Mouse (Mus musculus): ENCODE results near the gene Dus1l.
A peak's percentile ranks its signal among the peaks of the same experiment; 100 is the strongest.
"Not testable (repeated sequence)": the region's sequence is repeated elsewhere in the genome, so short reads cannot be mapped to it uniquely, and the experiment has no call there.

Dus1l gene

DNA sequence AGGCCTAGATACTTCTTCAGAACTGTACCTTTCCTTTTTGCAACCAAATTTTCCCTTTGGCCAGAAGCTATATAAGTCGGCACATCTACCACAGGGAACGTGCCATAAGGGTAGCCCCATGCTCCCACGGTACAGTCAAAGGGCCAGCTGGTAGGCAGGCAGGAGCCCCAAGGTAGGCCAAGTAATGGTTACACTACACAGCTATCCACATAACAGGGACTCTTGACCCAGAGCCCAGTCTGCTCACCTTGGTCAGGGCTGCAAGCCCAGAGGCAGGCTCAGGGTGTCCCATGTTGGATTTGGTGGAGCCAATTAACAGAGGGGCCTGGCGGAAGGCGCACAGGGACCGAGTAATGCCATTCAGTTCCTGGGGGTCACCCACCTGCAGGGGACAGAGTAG is 23.4 kb upstream of the Dus1l start:
- no peak for DNase-seq (ENCODE audit: low read depth)

DNA sequence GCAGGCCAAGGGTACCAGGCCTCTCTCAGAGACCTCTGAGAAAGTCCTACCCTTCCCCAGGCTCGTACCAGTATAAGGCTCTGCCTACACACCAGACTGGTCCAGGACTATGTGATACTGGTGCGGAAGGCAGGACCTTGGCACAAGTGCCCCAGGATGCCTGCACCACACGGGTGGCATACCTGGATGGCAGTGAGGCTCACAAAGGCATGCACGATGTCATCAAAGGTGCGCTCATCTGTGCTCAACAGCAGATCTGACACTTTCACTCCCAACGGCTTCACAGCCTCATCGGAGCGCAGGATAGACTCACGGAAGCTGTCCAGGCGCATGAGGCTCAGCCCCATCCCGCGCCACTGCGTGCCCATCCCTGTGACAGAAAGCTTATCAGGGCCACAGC is 22.0 kb upstream of the Dus1l start:
- no peak for DNase-seq (ENCODE audit: low read depth)

DNA sequence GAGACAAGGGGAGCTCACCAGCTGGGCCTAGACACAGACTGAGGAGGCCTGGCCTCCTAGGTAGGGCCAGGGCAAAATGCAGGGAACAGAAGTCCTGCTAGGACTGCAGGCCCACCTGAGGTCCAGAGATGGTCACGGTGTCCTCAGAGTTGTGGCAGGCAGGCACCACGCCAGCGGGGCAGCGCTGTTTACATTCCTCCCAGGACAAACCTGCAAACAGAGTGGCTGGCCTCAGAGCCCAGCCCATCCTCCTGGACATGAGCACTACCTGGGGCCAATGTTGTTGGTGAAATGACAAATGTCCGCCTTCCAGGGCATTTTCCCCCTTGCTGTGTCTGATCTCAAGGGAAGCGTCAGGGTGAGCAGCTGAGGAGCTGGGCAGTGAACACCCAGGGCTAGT is 21.2 kb upstream of the Dus1l start:
- DNase-seq (ENCODE audit: low read depth) = no peak

- no peak for DNase-seq (ENCODE audit: low read depth)
Observed at GRCm38 (mm10) chr11:120812068-120812467, 15.9 kb upstream of the Dus1l start.

DNA sequence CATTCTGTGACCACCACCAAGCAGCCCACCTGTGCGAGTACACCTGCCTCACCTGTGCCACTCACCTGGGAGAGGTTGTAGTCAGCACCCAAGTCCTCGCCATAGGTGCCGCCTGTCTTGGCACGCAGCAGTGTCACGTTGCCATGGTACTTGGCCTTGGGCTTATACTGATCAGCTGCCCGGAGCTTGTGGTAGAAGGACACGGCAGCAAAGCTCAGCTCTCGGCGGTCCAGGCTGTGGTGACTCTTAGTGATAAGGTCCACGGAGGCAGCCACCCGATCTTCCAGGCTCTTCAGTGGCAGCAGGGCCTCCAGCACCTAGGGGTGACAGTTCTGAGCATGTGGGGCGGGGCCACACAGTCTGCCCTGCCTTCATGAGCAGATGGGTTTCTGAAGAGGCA is 11.8 kb upstream of the Dus1l start:
- no peak for DNase-seq (ENCODE audit: low read depth)

DNA sequence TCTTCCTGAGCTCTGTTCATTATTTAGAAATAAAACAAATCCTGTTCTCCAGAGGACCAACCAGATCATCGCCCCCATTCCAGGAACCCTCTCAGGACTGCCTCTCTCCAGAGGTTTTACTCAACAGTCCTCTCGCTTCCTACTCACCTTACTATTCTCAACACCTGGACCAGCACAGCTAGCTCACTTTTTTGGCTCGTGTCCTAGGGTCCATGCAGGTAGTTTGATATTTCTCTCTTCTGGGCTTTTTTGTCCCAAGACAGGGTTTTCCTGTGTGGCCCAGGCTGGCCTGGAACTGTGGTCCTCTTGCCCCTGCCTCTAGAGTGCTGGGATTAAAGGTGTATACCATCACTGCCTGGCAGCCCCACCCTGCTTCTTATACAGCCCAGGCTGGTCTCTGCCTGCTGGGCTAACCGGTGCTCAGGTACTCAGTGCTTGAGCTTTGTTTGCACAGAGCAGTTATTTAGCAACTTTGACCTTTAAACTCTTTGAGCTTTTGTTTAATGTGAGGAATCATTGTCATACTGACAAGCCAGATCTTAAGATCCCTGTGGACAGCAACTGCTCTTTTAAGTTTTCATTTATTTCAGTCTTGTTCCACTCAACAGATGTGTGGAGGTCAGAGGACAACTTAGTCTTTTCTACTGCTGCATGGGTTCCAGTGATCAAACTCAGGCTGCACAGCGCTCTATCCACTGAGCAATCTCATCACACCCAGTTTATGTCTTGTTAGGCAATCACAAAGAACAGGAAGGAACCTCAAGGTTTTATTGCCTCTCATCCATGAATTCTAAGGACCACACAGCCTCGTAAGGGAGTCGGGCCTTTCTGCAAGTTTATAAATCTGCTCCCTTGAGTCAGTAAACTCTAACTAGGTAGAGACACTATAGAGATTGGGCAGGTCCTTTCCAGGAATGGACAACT is 9.4 kb upstream of the Dus1l start:
- DNase-seq (ENCODE audit: low read depth) = no peak

GRCm38 (mm10) chr11:120804769-120805168 is 8.6 kb upstream of the Dus1l start:
- no peak for DNase-seq (ENCODE audit: low read depth)

GRCm38 (mm10) chr11:120804274-120804673 is 8.1 kb upstream of the Dus1l start:
- no peak for DNase-seq (ENCODE audit: low read depth)

- DNase-seq (ENCODE audit: low read depth) = peak; percentile 83
Observed at GRCm38 (mm10) chr11:120800061-120800904, 4.1 kb upstream of the Dus1l start.

DNA sequence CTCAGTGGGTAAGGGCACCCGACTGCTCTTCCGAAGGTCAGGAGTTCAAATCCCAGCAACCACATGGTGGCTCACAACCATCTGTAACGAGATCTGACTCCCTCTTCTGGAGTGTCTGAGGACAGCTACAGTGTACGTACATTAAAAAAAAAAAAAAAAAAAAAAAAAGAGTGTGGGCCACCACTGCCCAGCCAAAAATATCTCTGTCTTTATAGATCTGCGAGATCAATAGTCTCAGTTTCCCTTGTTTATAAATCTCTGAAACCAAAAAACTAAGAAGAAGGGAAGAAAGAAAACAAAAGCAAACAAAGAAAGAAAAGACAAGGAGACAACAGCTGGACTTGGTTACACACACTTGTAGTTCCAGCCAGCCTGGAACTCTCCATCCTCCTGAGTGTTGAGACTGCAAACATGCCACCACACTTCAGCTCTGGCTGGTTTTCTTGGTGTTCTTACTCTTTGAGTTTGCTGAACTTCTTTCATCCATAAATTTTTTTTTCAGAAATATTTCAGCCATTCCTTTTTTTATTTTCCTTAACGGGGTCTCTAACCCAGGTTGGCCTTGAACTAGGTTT is 3.2 kb upstream of the Dus1l start:
- DNase-seq (ENCODE audit: low read depth) = no peak

DNA sequence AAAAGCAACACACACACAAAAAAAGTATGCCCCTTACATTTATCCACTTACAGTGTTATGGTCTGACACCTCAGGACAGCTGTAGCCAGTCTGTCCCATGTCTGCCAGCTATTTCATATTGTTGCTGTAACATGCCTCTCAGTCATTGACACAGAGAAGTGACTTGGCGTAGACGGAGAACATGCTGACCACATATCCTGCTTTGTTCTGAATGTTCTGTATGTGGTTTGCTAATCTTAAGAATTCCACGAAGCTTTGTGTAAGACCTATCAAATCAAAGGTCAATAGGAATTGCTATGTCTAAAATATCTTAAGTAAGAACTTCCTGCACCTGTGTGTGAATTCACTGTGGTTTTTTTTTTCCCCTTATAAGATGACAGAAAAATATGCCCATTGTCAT is 2.0 kb upstream of the Dus1l start:
- no peak for DNase-seq (ENCODE audit: low read depth)

DNA sequence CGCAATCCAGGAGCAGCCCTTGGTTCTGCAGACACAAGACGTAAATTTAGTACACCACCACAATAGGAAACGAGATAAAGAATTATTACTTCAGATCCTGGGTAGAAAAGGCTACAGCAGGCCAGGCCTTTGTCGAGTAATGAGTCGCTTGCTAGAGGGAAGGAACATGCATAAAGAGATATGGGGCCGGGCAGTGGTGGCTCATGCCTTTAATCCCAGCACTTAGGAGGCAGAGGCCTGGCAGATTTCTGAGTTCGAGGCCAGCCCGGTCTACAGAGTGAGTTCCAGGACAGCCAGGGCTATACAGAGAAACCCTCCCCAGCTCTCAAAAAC is 377 bp upstream of the Dus1l start:
- no peak for DNase-seq (ENCODE audit: low read depth)

- no peak for DNase-seq (ENCODE audit: low read depth)
Observed at GRCm38 (mm10) chr11:120792652-120793051, 3.6 kb downstream of the Dus1l start.

- DNase-seq (ENCODE audit: low read depth) = no peak
Observed at GRCm38 (mm10) chr11:120789810-120790209, 6.4 kb downstream of the Dus1l start.

DNA sequence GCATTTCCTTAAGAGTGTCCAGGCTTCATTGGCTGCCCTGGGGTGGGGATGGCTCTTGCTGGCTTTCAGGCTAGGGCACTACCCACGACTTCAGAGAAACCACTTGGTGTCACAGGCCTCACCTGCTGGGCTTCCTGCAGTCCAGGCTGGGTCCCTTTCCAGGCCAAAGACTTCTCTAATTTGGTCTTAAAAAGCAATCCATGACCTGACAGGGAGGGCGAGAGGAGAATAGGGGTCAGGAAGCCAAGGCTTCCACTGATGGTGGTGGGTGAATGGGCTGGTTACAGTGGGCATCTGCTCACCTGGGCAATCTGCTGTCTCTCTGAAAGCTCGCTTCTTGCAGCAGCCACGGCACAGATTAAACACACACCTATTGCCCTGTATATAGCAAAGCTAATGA is 6.8 kb downstream of the Dus1l start:
- DNase-seq (ENCODE audit: low read depth) = no peak

GRCm38 (mm10) chr11:120788460-120788859 is 7.7 kb downstream of the Dus1l start:
- DNase-seq (ENCODE audit: low read depth) = not testable (repeated sequence)

GRCm38 (mm10) chr11:120785145-120785544 is 11.1 kb downstream of the Dus1l start:
- DNase-seq (ENCODE audit: low read depth) = no peak

- no peak for DNase-seq (ENCODE audit: low read depth)
Observed at GRCm38 (mm10) chr11:120784064-120784791, 12.0 kb downstream of the Dus1l start, which contains the start of the genes Rfng and Gps1. Rfng (minus strand) TSS chr11:120784207. Gps1 (plus strand) TSS chr11:120784272.

- no peak for DNase-seq (ENCODE audit: low read depth)
Observed at GRCm38 (mm10) chr11:120783426-120784063, 12.7 kb downstream of the Dus1l start.

DNA sequence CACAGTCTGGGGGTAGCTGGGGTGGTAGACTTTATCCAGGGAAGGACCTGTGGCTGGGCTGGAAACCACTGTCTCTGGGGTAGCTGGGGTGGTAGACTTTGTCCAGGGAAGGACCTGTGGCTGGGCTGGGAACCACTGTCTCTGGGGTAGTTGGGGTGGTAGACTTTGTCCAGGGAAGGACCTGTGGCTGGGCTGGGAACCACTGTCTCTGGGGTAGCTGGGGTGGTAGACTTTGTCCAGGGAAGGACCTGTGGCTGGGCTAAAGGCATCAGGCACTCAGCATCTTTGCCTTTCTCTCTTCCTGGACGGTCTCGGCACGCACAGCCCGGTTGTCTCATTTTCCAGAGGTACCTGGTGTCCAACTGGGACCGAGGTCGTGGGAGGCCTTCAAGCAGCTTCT is 14.8 kb downstream of the Dus1l start:
- DNase-seq (ENCODE audit: low read depth) = not testable (repeated sequence)

DNA sequence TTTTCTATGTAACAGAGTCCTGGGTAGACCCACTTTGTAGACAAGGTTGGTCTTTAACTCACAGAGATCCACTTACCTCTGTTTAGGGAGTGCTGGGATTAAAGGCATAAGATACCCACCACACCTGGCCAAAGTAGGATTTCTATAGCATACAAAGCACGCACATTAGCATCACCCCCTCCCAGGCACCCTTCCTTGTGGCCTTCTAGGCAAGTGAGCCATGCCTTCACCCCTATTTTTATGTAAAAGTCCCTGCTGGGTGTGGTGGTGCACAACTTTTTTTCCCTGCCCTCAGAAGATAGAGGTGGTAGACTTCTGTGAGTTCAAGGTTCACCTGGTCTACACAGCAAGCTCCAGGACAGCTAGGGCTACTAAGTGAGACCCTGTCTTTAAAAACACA is 16.3 kb downstream of the Dus1l start:
- DNase-seq (ENCODE audit: low read depth) = no peak

DNA sequence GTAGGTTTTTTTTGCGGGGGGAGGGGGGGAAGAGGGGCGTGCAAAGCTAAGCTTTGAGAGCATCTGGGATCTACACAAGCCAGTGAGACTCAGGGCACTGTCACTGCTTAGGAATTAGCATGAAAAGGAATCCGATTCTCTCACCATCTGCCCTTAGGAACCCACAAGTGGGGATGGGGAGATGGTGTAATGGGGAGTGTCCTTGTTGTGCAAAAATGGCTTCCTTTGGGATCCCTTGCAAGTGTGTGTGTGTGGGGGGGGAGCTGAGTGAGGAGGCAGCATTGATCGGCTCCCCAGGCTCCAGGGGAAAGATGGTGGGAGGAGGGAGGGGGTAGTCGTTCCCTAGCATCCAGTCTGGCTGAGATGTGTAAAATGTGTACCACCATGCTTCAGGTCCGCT is 19.1 kb downstream of the Dus1l start:
- no peak for DNase-seq (ENCODE audit: low read depth)
